In genomic region chr7:4922508-4922907, GRCm38 (mm10) we compare ENCODE assay signal across 8 mouse cellular contexts. TPM values are rescaled to one million over a fixed set of nuclear protein-coding genes. Genes with fewer than 3 reads are reported as not detected.
A peak's percentile ranks its signal among the peaks of the same experiment; 100 is the strongest.
DNase-seq lines count a peak whose midpoint lies in the region; ATAC-seq and TF ChIP-seq lines count a peak whose summit lies in the region.

No protein-coding gene starts in this region.

- no peaks in the 10 kb centered on the region for H3K9me3 ChIP-seq in liver, embryonic 16.5 days (replicated peaks; ENCODE audit: control insufficient read depth, low read length)
- H3K9me3 ChIP-seq in neural tube, embryonic 13.5 days = no peaks in the 10 kb centered on the region

- WGBS in liver, embryonic 16.5 days (ENCODE audit: insufficient replicate concordance) = 3% methylated on average over 14 of the region's 14 CpGs
- WGBS in neural tube, embryonic 13.5 days = under 1% methylated on average over 14 of the region's 14 CpGs

- H3K9ac ChIP-seq in liver, embryonic 16.5 days (ENCODE audit: low read depth, low read length) = no peak overlapping the region
- H3K9ac ChIP-seq in neural tube, embryonic 13.5 days = peak overlapping the region; percentile 73

- H3K27me3 ChIP-seq in liver, embryonic 16.5 days (ENCODE audit: control insufficient read depth, insufficient read depth, low read depth, low read length) = peaks cover 29% of the 10 kb centered on the region
- H3K27me3 ChIP-seq in neural tube, embryonic 13.5 days = no peaks in the 10 kb centered on the region

- H3K27ac ChIP-seq in layer of hippocampus, adult 2 months = peak overlapping the region; percentile 94
- no peak overlapping the region for H3K27ac ChIP-seq in liver, embryonic 16.5 days (ENCODE audit: low read length)
- H3K27ac ChIP-seq in neural tube, embryonic 13.5 days (replicated peaks) = peak overlapping the region; percentile 99

- ATAC-seq in frontal cortex, adult (ENCODE audit: low TSS enrichment) = peak; percentile 68
- ATAC-seq in hematopoietic stem cell, adult 5-6 weeks (replicated peaks in 1 of 2; ENCODE audit: insufficient read depth in 1 of 2, low FRiP score in 2 of 2, low TSS enrichment in 1 of 2, low read depth in 1 of 2, poor library complexity in 2 of 2, severe bottlenecking in 2 of 2) = peak; percentile 18 to 40; a peak in 3 of 4 replicates
- ATAC-seq in liver, embryonic 16.5 days (ENCODE audit: low read depth) = no peak
- ATAC-seq in neural tube, embryonic 13.5 days (ENCODE audit: low read depth) = peak; percentile 80

- H3K36me3 ChIP-seq in liver, embryonic 16.5 days (ENCODE audit: control insufficient read depth, insufficient read depth) = peaks cover 29% of the 10 kb centered on the region
- H3K36me3 ChIP-seq in neural tube, embryonic 13.5 days = peaks cover 39% of the 10 kb centered on the region

- peaks cover 8% of the 10 kb centered on the region for H3K4me1 ChIP-seq in liver, embryonic 16.5 days (ENCODE audit: control insufficient read depth, low read depth, low read length)
- H3K4me1 ChIP-seq in neural tube, embryonic 13.5 days (replicated peaks) = peaks cover 76% of the 10 kb centered on the region

- peak; percentile 86 for DNase-seq in MN1 (ENCODE audit: low spot score)
- peak; percentile 81 for DNase-seq in cerebellum, adult 8-10 months
- DNase-seq in layer of hippocampus, adult 2 months (ENCODE audit: low spot score in 2 of 2) = peak; percentile 89 to 90
- peak; percentile 62 for DNase-seq in thymus, postnatal 4 days

- H3K4me3 ChIP-seq in layer of hippocampus, adult 2 months = peak overlapping the region; percentile 85
- H3K4me3 ChIP-seq in liver, embryonic 16.5 days (ENCODE audit: low read depth, low read length) = no peak overlapping the region
- peak overlapping the region; percentile 43 for H3K4me3 ChIP-seq in neural tube, embryonic 13.5 days

- no peak for TF ChIP-seq CTCF in layer of hippocampus, adult 2 months (conservative IDR thresholded peaks at IDR 0.05)

- peak overlapping the region; percentile 31 for H3K4me2 ChIP-seq in liver, embryonic 16.5 days (ENCODE audit: low read depth, low read length)
- peak overlapping the region; percentile 95 for H3K4me2 ChIP-seq in neural tube, embryonic 13.5 days

RNA-seq across cellular contexts. Expression of gene Nat14, which starts 0.7 kb away (rescaled TPM):
- total RNA-seq in hematopoietic stem cell, adult 5-6 weeks (2017) = not detected in 2 replicates
- 100 to 1,000 TPM; 103 to 114 TPM for total RNA-seq in layer of hippocampus, adult 2 months (2021)
- 0.25 and 0.37 TPM in 2 replicates for polyA plus RNA-seq in liver, embryonic 16.5 days (2015; fragmentation: Nextera tagmentation; extraction: Ambion mirVana)
- polyA plus RNA-seq in neural tube, embryonic 13.5 days (2015; fragmentation: Nextera tagmentation; extraction: Ambion mirVana) = 21.5 and 23.2 TPM in 2 replicates

RNA-seq across cellular contexts. Expression of gene Ssc5d, which starts 3.1 kb away (rescaled TPM):
- total RNA-seq in hematopoietic stem cell, adult 5-6 weeks (2017) = not detected in 2 replicates
- 1 to 10 TPM; 2.4 to 3.5 TPM for total RNA-seq in layer of hippocampus, adult 2 months (2021)
- 0.08 and 0.20 TPM in 2 replicates for polyA plus RNA-seq in liver, embryonic 16.5 days (2015; fragmentation: Nextera tagmentation; extraction: Ambion mirVana)
- polyA plus RNA-seq in neural tube, embryonic 13.5 days (2015; fragmentation: Nextera tagmentation; extraction: Ambion mirVana) = 2.4 and 2.7 TPM in 2 replicates

RNA-seq across cellular contexts. Expression of gene Zfp628, which starts 7.5 kb away (rescaled TPM):
- total RNA-seq in hematopoietic stem cell, adult 5-6 weeks (2017) = 2.2 and 3.2 TPM in 2 replicates
- 10 to 100 TPM; 15.0 to 15.8 TPM for total RNA-seq in layer of hippocampus, adult 2 months (2021)
- 1.4 and 1.9 TPM in 2 replicates for polyA plus RNA-seq in liver, embryonic 16.5 days (2015; fragmentation: Nextera tagmentation; extraction: Ambion mirVana)
- polyA plus RNA-seq in neural tube, embryonic 13.5 days (2015; fragmentation: Nextera tagmentation; extraction: Ambion mirVana) = 4.6 and 4.8 TPM in 2 replicates

RNA-seq across cellular contexts. Expression of gene Gm36210, which starts 16.2 kb away (rescaled TPM):
- not detected in 2 replicates for total RNA-seq in hematopoietic stem cell, adult 5-6 weeks (2017)
- under 1 TPM in 1 of 2 experiments, not detected in 1; 0.28 TPM for total RNA-seq in layer of hippocampus, adult 2 months (2021)
- polyA plus RNA-seq in liver, embryonic 16.5 days (2015; fragmentation: Nextera tagmentation; extraction: Ambion mirVana) = not detected in 2 replicates
- polyA plus RNA-seq in neural tube, embryonic 13.5 days (2015; fragmentation: Nextera tagmentation; extraction: Ambion mirVana) = 0.35 and 0.47 TPM in 2 replicates

RNA-seq across cellular contexts. Expression of gene Sbk2, which starts 41.7 kb away (rescaled TPM):
- total RNA-seq in hematopoietic stem cell, adult 5-6 weeks (2017) = not detected in 2 replicates
- total RNA-seq in layer of hippocampus, adult 2 months (2021) = under 1 TPM in 1 of 2 experiments, not detected in 1; 0.31 TPM
- not detected in 2 replicates for polyA plus RNA-seq in liver, embryonic 16.5 days (2015; fragmentation: Nextera tagmentation; extraction: Ambion mirVana)
- polyA plus RNA-seq in neural tube, embryonic 13.5 days (2015; fragmentation: Nextera tagmentation; extraction: Ambion mirVana) = not detected in 2 replicates

Comparison
In these comparisons a context has a peak if more than half of its experiments do, and no peak if none do; other contexts are left out.
1. RNA of gene Nat14, which starts 0.7 kb away (total RNA-seq): 103 to 114 TPM in layer of hippocampus, adult 2 months; not detected in hematopoietic stem cell, adult 5-6 weeks; every median in the first group is over 10 times any median in the second.
2. Peak in every context shown above with its lines, with median percentiles within 50 percentile points of each other: DNase-seq.